Mouse (Mus musculus) myocyte (in vitro differentiated cells): ENCODE measurements around the gene Tor2a.

Experiments
- CEBPB ChIP-seq: IDR thresholded peaks from 2 replicates; pipeline ENCODE4 v1.6.1; 2011; ENCODE audit warnings: mild to moderate bottlenecking, moderate library complexity; ENCODE audit not compliant: poor library complexity, insufficient read depth, severe bottlenecking
- E2F4 ChIP-seq: IDR thresholded peaks from one replicate; pipeline ENCODE4 v1.6.1; 2011; ENCODE audit warnings: mild to moderate bottlenecking, control low read depth, moderate library complexity; ENCODE audit not compliant: insufficient read depth
- MAX ChIP-seq: IDR thresholded peaks from one replicate; pipeline ENCODE4 v1.6.1; 2011; ENCODE audit warnings: low read depth, mild to moderate bottlenecking, control low read depth
- MYOD1 ChIP-seq, 3 experiments: IDR thresholded peaks; one replicate each; pipeline ENCODE4 v1.6.1; 2011; ENCODE audit warnings: control low read depth in 2 of 3, low read depth in 2 of 3, mild to moderate bottlenecking in 2 of 3, moderate library complexity in 1 of 3; ENCODE audit not compliant: insufficient read length in 2 of 3, control insufficient read depth in 1 of 3
- MYOG ChIP-seq, 3 experiments: IDR thresholded peaks; one replicate each; pipeline ENCODE4 v1.6.1; 2011; ENCODE audit warnings: control low read depth in 2 of 3, low read depth in 2 of 3, mild to moderate bottlenecking in 2 of 3; ENCODE audit not compliant: insufficient read length in 2 of 3, control insufficient read depth in 1 of 3, insufficient read depth in 1 of 3
- POLR2A ChIP-seq: IDR thresholded peaks from one replicate; pipeline ENCODE4 v1.6.1; 2011; ENCODE audit warnings: low read depth, mild to moderate bottlenecking, control low read depth, moderate library complexity; ENCODE audit not compliant: insufficient read length
- REST ChIP-seq: IDR thresholded peaks from one replicate; pipeline ENCODE4 v1.6.1; 2011; ENCODE audit warnings: mild to moderate bottlenecking, control low read depth, moderate library complexity; ENCODE audit not compliant: insufficient read depth, insufficient read length
- TCF12 ChIP-seq: IDR thresholded peaks from one replicate; pipeline ENCODE4 v1.6.1; 2011; ENCODE audit warnings: mild to moderate bottlenecking, control low read depth; ENCODE audit not compliant: poor library complexity, insufficient read depth, severe bottlenecking
- TCF3 ChIP-seq: IDR thresholded peaks from one replicate; pipeline ENCODE4 v1.6.1; 2011; ENCODE audit warnings: low read depth, control low read depth; ENCODE audit not compliant: insufficient read length
- USF1 ChIP-seq: IDR thresholded peaks from one replicate; pipeline ENCODE4 v1.6.1; 2011; ENCODE audit warnings: low read depth, mild to moderate bottlenecking, control low read depth, moderate library complexity

GRCm38 (mm10) chr2:32769327-32770085, 12.5 kb downstream of the Tor2a start:
- TF ChIP-seq POLR2A (no peak), E2F4 (no peak), MAX (no peak), REST (no peak), MYOG (IDR thresholded peaks at IDR 0.05; ENCODE audit: control insufficient read depth in 1 of 3, insufficient read depth in 1 of 3, insufficient read length in 2 of 3, low read depth in 2 of 3) (no peak), TCF3 (no peak), CEBPB (no peak), MYOD1 (IDR thresholded peaks at IDR 0.05; ENCODE audit: control insufficient read depth in 1 of 3, insufficient read length in 2 of 3, low read depth in 2 of 3) (no peak), USF1 (no peak), TCF12 (no peak)
